Mouse (Mus musculus): ENCODE results near the gene Prcp. TPM values are rescaled to one million over a fixed set of nuclear protein-coding genes. Genes with fewer than 3 reads are reported as not detected.

Prcp gene
- total and polyA plus RNA-seq, 3 experiments = 20.1 to 28.9 (median 27.8) TPM

DNA sequence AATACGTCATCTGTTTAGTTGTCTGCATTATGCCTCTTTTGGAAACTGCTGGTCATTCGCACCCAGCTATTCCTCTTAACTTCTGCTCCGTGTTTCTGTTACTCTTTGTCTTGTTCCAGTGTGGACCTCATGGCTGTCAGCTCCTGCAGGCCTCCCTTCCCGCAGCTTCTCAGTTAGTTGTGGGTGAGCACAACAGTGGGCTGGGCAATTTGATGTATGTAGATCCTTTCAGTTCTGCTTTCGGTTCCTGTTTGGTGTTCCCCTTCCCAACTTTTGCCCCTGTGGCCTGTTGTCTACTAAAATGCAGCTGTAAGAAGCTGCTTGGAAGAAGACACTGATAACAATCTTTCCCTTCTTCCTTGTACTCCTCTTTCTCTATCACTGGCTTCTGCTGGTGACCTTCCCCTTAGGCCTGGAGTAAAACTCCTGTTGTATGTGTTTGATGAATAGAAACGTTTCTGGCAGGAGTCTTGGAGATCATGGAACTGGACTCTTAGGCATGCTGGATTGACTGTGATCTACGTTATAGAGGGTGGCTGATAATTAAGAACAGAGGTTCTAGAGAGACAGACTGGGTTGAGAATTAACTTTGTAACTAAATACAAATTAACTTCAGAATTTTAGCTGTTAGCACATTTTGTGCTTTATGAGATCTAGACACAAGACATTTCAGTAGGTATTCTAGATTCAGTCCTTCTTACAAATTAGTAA, 4.5 kb downstream of the Prcp start:
- peak overlapping the region; percentile 83 for H3K4me2 ChIP-seq (ENCODE audit: insufficient read depth, low read depth, poor library complexity, severe bottlenecking)

More for the DNA sequence above, 4.5 kb downstream of the Prcp start:
- in situ Hi-C loops (cut with MboI; ENCODE audit: low pct_ligation_motif_present, low pct_unique_long_range_greater_than_20kb, low sequenced_read_pairs) (loop anchor here (10.0 kb wide), 3 partner anchors 66 to 774 kb away; no protein-coding TSS in a partner anchor), dilution Hi-C loops (cut with MboI; ENCODE audit: extremely low pct_ligation_motif_present, extremely low pct_unique_long_range_greater_than_20kb, low sequenced_read_pairs) (no loop called here)
- peak; percentile 83 for DNase-seq (ENCODE audit: extremely low read depth)
- Histone ChIP-seq H3K9me3 (replicated peaks; ENCODE audit: low read length) (no peaks in the 10 kb centered on the region), H3K36me3 (replicated peaks in 1 of 2; ENCODE audit: control insufficient read depth in 1 of 2, insufficient read depth in 1 of 2, low read length in 1 of 2) (peaks cover 0 to 19% of the 10 kb centered on the region in 2 experiments), H3K27ac (ENCODE audit: insufficient read depth, low read depth) (peak overlapping the region; percentile 62), H3K4me3 (replicated peaks in 1 of 3; ENCODE audit: low read depth in 2 of 3, low read length in 2 of 3, poor library complexity in 1 of 3) (peak overlapping the region; percentile 12 to 26 (median 23)), H3K4me1 (ENCODE audit: control insufficient read depth in 1 of 2, insufficient read depth in 2 of 2) (peaks cover 6 to 42% of the 10 kb centered on the region in 2 experiments), H3K27me3 (replicated peaks) (no peaks in the 10 kb centered on the region), H3K9ac (ENCODE audit: insufficient read depth, low read depth) (peak overlapping the region; percentile 32; the same call in 1 of the 2 replicates), H3K79me2 (replicated peaks; ENCODE audit: control insufficient read depth, extremely low read depth, insufficient read depth, poor library complexity, severe bottlenecking) (peaks cover 5% of the 10 kb centered on the region)
- TF ChIP-seq USF1 (IDR thresholded peaks at IDR 0.05; ENCODE audit: low read depth, low read length) (no peak), HCFC1 (IDR thresholded peaks at IDR 0.05; ENCODE audit: low read depth, low read length) (no peak), PAX5 (IDR thresholded peaks at IDR 0.05; ENCODE audit: low read length) (no peak), ZC3H11A (IDR thresholded peaks at IDR 0.05; ENCODE audit: low read depth, low read length) (no peak), CTCF (conservative IDR thresholded peaks at IDR 0.05 in 1 of 2, IDR thresholded peaks at IDR 0.05 in 1 of 2; ENCODE audit: low read depth in 2 of 2, low read length in 2 of 2) (no peak), MAX (IDR thresholded peaks at IDR 0.05; ENCODE audit: low read length) (peak; percentile 77), KAT2A (IDR thresholded peaks at IDR 0.05; ENCODE audit: insufficient replicate concordance, low read length) (no peak), SIN3A (IDR thresholded peaks at IDR 0.05; ENCODE audit: low read length) (peak; percentile 70; the same call in 1 of the 2 replicates), IRF4 (IDR thresholded peaks at IDR 0.05; ENCODE audit: low read depth, low read length) (peak; percentile 100), MYC (IDR thresholded peaks at IDR 0.05; ENCODE audit: low read depth, low read length) (peak; percentile 84), JUN (IDR thresholded peaks at IDR 0.05; ENCODE audit: insufficient read depth, low read depth, low read length) (peak; percentile 39; the same call in 1 of the 2 replicates), MAZ (IDR thresholded peaks at IDR 0.05; ENCODE audit: low read depth, low read length) (no peak; the same call in 1 of the 2 replicates), ZNF384 (IDR thresholded peaks at IDR 0.05; ENCODE audit: low read depth, low read length) (no peak), UBTF (IDR thresholded peaks at IDR 0.05; ENCODE audit: low read depth, low read length) (peak; percentile 18; the same call in 1 of the 2 replicates), ZKSCAN1 (IDR thresholded peaks at IDR 0.05; ENCODE audit: borderline replicate concordance, low read depth, low read length) (no peak), RCOR1 (conservative IDR thresholded peaks at IDR 0.05; ENCODE audit: low read depth, low read length) (peak; percentile 86; the same call in 1 of the 2 replicates), ZMIZ1 (IDR thresholded peaks at IDR 0.05; ENCODE audit: low read depth, low read length) (no peak), TCF12 (IDR thresholded peaks at IDR 0.05; ENCODE audit: low read depth, low read length) (peak; percentile 81), TBP (conservative IDR thresholded peaks at IDR 0.05; ENCODE audit: low read depth, low read length) (peak; percentile 58; the same call in 1 of the 2 replicates), SMC3 (IDR thresholded peaks at IDR 0.05; ENCODE audit: low read depth, low read length) (no peak), ETS1 (conservative IDR thresholded peaks at IDR 0.05; ENCODE audit: low read depth, low read length) (peak; percentile 82), JUND (conservative IDR thresholded peaks at IDR 0.05; ENCODE audit: low read depth, low read length) (peak; percentile 38; the same call in 1 of the 2 replicates), NRF1 (IDR thresholded peaks at IDR 0.05; ENCODE audit: low read depth, low read length) (no peak), GABPA (IDR thresholded peaks at IDR 0.05; ENCODE audit: insufficient replicate concordance, low read depth, low read length) (no peak), POLR2A (IDR thresholded peaks at IDR 0.05; ENCODE audit: low read depth, low read length) (no peak), E2F4 (IDR thresholded peaks at IDR 0.05; ENCODE audit: insufficient replicate concordance, low read depth, low read length) (no peak), NELFE (IDR thresholded peaks at IDR 0.05; ENCODE audit: low read depth, low read length) (peak; percentile 50; the same call in 1 of the 2 replicates), CHD1 (IDR thresholded peaks at IDR 0.05; ENCODE audit: low read depth, low read length) (no peak), RAD21 (IDR thresholded peaks at IDR 0.05; ENCODE audit: low read depth, low read length) (no peak), MXI1 (IDR thresholded peaks at IDR 0.05; ENCODE audit: low read depth, low read length) (peak; percentile 84; the same call in 1 of the 2 replicates), MEF2A (IDR thresholded peaks at IDR 0.05; ENCODE audit: borderline replicate concordance, low read depth, low read length) (peak; percentile 82), ELF1 (IDR thresholded peaks at IDR 0.05; ENCODE audit: low read depth, low read length) (0 out of 2 replicates have a peak, but pooled peaks have one; percentile 25), MAFK (IDR thresholded peaks at IDR 0.05; ENCODE audit: insufficient replicate concordance, low read length) (0 out of 2 replicates have a peak, but pooled peaks have one; percentile 10), CHD2 (IDR thresholded peaks at IDR 0.05; ENCODE audit: low read length) (peak; percentile 66), USF2 (conservative IDR thresholded peaks at IDR 0.05; ENCODE audit: low read depth, low read length) (no peak), POLR2AphosphoS2 (IDR thresholded peaks at IDR 0.05; ENCODE audit: low read depth, low read length) (no peak), BHLHE40 (IDR thresholded peaks at IDR 0.05; ENCODE audit: low read depth, low read length) (peak; percentile 63; the same call in 1 of the 2 replicates), EP300 (IDR thresholded peaks at IDR 0.05; ENCODE audit: low read length) (peak; percentile 99)

Data from CH12.LX (cell line).